Mouse (Mus musculus): ENCODE data around the gene A930002H24Rik. TPM values are rescaled to one million over a fixed set of nuclear protein-coding genes. Genes with fewer than 3 reads are reported as not detected.
"Not testable (repeated sequence)": the region's sequence is repeated elsewhere in the genome, so short reads cannot be mapped to it uniquely, and the experiment has no call there.

A930002H24Rik gene
- not detected for total RNA-seq (2021)
- long read RNA-seq, partial matches to known transcripts, result 0 of 1 reads
- long read RNA-seq, other reads (novel, unspliced or antisense), result 0 of 1 reads

GRCm38 (mm10) chr17:63863647-63864149 lies at the start of gene A930002H24Rik:
Gene A930002H24Rik, minus strand, starts transcription at chr17:63863791.
- DNase-seq (ENCODE audit: low spot score in 2 of 2), result peak; percentile 99

DNA sequence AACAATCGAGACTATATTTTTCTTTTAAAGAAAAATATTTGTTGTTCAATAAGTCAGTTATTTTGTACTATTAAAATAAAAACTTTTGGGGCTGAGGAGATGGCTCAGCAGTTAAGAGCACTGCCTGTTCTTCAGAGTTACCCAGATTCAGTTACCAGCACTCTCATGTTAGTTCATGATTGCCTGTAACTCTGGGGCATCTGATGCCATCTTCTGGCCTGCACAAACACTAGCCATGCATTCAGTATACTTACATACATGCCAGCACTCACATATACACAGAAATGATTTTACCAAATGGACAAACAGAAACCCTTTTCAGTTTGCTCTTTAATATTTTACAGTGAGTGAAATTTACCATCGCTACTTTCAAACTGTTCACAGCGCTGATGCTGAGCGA lies 45.7 kb upstream of the A930002H24Rik start:
- no peak for DNase-seq (ENCODE audit: low spot score in 2 of 2)

DNA sequence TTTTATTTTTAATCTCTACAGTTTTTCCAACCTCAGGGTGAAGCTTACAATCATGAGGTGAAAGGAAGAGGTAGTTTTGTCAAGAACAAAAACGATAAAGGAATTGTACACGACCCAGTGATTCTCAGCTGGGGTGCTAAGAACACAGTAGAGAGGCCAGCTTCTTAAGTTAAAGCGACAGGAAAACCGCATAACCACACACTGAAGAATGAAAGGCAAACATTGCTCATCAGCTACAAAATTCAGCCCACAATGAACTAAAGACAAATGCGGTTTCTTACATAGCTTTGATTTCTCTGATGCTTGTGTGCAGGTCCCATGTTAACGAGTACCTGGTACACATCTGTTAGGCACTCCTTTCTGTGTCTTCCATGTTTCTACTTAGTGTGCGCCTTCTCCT lies 33.5 kb upstream of the A930002H24Rik start:
- DNase-seq (ENCODE audit: low spot score in 2 of 2), result no peak

GRCm38 (mm10) chr17:63895829-63896228 lies 32.2 kb upstream of the A930002H24Rik start:
- no peak for DNase-seq (ENCODE audit: low spot score in 2 of 2)

DNA sequence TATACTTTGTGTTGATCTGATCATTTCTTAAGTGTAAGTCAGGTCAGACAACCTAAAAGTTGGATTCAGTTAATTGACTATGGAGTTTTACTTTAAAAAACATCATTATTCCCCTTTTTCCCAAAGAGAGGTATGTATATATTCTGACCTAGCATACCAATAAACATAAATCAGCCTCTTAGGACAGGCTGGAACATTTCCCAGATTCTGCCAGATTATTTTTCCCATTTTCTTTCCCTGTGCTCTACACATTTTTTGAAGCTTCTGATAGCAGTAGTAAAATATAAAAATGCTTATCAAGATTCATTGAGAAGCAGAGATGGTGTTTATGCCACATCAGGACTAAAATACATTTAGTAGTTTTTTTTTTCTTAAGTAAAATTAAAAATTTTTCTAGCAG lies 27.0 kb upstream of the A930002H24Rik start:
- DNase-seq (ENCODE audit: low spot score in 2 of 2), result no peak

DNA sequence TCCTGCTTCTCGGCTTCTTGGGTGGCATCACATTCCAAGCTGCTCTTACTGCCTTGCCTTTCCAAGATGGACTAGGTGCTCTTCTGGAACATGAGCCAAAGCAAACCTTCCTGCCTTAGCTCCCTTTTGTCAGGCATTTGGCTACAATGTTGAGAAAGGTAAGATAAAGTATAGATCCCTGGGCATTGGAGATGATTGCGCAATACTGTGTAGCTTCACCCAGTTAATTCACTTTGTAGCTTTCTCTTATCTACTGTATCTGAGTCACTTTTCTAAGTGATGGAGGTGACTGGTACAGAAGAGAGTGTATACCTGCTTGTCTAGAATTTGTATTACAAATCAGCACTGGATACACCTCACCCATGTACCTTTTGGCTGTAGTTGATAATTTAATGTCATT lies 23.4 kb upstream of the A930002H24Rik start:
- DNase-seq (ENCODE audit: low spot score in 2 of 2), result no peak

DNA sequence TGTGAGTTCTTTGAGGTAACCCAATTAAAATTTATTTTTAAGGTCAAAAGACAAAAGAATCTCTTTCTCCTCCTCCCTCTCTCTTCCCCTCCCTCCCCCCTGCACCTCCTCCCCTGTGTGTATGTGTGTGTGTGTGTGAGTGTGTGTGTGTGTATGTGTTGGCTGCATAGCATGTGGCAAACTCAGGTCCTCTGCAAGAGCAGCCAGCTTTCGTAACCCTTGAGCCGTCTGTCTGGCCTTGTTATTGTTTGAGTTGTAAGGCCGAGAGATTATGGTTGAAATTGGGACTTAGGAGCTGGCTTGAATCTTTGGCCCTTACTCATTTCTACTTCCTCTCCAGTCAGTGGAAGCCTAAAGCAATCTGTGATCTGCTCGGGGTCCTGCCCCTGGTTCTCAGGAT lies 16.4 kb upstream of the A930002H24Rik start:
- no peak for DNase-seq (ENCODE audit: low spot score in 2 of 2)

DNA sequence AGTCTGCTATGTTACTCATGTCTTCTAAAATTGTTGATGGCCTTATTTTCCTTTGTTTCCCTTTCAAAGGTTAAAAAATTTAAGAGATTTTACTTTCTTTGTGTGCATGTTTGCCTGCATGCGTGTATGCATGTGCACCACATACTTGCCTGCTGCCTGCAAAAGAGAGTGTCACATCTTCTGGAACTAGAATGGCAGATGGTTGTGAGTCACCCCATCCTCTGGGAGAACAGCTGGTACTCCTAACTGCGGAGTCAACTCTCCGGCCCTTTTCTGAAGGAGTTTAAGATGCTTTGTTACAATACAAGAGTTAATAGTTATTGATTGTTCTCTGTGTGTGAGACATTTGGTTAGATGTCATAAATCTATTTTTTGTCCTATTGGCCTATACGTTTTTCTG lies 15.3 kb upstream of the A930002H24Rik start:
- DNase-seq (ENCODE audit: low spot score in 2 of 2), result peak; percentile 27 to 55

DNA sequence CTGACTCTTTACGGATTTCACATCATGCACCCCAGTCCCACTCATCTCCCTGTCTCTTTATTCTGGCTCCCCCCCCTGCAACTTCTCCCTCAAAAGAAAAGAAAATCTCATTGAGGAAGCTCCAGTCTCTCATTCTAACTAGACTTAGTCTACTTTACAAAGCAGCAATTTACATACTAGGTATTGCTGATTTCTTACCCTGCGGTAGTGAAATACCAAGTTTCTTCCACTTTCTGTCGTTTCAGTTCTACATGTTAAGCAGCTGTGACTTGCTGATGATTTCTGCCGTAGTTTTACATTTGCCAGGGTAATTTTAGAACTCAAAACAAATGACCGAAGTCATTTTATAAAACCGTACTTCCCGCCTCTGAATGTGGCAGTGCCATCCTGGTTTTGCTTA lies 8.2 kb upstream of the A930002H24Rik start:
- DNase-seq (ENCODE audit: low spot score in 2 of 2), result no peak

- DNase-seq (ENCODE audit: low spot score in 2 of 2), result no peak
Observed at GRCm38 (mm10) chr17:63864171-63864571, 580 bp upstream of the A930002H24Rik start.

GRCm38 (mm10) chr17:63863012-63863630 lies 470 bp downstream of the A930002H24Rik start, which contains the start of gene Fer:
Gene Fer, plus strand, starts transcription at chr17:63863062.
- no peak for DNase-seq (ENCODE audit: low spot score in 2 of 2)

- no peak for DNase-seq (ENCODE audit: low spot score in 2 of 2)
Observed at GRCm38 (mm10) chr17:63862399-63862798, 1.2 kb downstream of the A930002H24Rik start.

DNA sequence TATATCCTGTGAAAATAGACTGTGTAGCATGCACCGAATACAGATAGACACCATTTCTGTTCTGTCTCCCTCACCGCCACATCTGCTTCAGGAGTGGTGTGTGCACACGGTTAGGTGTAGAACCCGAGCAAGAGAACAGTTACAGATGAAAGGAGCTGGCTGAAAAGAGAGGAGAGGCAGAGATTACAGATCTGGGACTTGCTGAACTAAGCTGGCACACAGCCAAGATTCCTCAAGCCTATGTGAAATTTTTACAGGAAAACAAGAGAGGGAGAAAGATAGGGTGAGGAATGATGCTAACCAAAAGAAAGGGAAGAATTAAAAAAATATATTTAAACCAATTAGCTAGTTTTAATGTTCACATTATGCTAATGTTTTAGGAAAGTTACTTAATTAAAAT lies 2.6 kb downstream of the A930002H24Rik start:
- no peak for DNase-seq (ENCODE audit: low spot score in 2 of 2)

DNA sequence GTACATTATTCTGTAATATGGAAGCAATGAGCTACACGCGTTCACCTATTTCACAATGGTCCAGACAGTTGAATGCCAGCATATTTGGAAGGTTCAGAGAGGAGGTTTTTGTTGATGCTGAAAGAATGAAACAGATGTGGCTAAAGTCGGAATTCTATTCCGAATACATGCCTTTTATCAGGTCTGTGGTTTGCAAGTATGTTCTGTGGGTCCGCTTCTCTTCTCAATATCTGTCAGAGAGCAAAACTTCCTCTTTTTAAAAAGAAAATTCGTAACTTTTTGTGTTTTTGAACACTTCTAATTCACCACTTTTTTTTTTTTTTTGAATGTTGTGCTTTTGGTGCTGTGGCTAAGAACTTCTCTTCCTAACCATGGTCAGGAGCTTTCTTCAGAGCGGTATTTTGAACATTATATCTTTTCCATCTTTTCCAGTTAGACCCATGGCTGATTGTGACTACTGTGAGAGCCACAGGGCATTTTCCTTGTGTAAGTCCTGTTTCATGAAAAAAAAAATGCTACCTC lies 6.5 kb downstream of the A930002H24Rik start:
- no peak for DNase-seq (ENCODE audit: low spot score in 2 of 2)

DNA sequence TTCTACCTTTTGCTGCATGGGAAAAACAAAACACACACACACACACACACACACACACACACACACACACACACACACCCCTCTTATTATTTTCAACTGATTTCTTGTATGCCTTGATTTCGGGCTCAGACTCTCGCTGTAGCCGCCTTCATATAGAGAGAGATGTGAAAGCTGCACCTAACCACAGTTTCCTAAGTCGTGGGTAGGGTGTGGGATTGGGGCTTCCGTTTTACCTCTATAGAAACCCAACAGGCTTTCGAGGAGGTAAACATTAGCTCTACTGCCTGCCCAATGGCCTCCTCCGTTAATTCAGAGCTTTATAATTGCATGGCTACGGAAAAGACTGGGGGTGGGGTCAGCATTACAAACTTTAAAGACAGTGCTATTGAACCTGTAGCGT lies 13.6 kb downstream of the A930002H24Rik start:
- no peak for DNase-seq (ENCODE audit: low spot score in 2 of 2)

DNA sequence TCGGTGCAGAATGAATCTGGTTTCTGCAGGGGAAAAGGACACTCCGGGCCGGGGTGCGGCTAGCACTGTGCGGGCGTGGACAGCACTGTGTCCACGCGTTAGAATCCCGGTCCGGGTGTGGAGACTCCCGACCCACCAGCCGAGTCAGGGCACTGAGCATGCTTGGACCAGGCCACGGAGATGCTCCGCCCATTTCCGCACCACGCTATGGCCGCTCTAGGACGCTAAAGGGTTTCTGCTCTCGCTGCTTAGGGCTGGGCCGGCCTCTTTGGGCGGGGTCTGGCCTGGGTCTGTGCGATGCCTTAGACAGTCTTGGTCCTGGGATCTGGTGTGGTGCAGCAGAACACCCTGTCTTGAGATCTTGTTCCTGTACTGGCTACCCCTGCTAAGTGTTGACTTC lies 14.0 kb downstream of the A930002H24Rik start:
- DNase-seq (ENCODE audit: low spot score in 2 of 2), result peak; percentile 77 to 86

- DNase-seq (ENCODE audit: low spot score in 2 of 2), result no peak
Observed at GRCm38 (mm10) chr17:63849151-63849550, 14.4 kb downstream of the A930002H24Rik start.

- DNase-seq (ENCODE audit: low spot score in 2 of 2), result not testable (repeated sequence)
Observed at GRCm38 (mm10) chr17:63845766-63846165, 17.8 kb downstream of the A930002H24Rik start.

- DNase-seq (ENCODE audit: low spot score in 2 of 2), result no peak
Observed at GRCm38 (mm10) chr17:63844936-63845335, 18.7 kb downstream of the A930002H24Rik start.

DNA sequence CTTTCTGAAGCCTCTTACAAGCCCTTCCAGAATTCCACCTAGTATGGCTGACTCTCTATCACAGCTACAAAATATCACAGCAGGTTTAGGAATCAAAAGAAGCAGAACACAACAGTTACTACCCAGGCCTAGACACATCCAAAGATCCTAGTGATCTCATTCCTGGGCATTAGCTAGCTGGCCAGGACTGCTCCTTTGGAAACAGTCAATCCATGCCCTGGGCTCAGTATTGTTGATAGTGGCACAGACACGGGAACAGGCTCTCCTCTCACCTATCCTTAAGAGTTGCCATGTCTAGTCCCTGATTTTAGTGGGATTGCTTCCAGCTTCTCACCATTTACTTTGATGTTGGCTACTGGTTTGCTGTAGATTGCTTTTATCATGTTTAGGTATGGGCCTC lies 21.4 kb downstream of the A930002H24Rik start:
- DNase-seq (ENCODE audit: low spot score in 2 of 2), result no peak

DNA sequence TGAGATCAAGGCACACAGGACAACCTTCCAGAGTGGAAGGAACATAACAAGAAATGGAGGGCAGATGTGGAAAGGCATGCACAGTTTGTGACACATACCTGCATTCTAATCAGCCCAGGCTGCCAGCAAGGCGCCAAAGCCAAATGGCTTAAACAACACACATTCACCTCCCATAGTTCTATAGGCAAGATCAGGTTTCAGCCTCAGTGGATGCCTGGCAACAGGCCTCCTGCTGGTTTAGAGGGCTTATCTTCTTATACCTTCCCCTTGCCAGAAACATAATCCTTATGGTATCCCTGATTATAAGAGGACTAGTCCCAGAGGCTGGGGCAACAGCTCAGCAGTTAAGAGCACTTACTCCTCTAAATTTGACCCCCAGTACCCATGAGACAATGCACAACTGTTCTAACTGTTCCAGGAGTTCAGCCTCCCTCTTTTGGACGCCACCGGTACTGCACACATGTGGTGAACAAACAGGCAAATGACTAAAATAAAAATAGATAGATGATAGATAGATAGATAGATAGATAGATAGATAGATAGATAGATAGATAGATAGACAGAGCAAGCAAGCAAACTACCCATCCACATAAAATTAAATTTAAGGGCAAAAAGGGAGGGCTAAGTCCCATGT lies 23.8 kb downstream of the A930002H24Rik start:
- no peak for DNase-seq (ENCODE audit: low spot score in 2 of 2)

DNA sequence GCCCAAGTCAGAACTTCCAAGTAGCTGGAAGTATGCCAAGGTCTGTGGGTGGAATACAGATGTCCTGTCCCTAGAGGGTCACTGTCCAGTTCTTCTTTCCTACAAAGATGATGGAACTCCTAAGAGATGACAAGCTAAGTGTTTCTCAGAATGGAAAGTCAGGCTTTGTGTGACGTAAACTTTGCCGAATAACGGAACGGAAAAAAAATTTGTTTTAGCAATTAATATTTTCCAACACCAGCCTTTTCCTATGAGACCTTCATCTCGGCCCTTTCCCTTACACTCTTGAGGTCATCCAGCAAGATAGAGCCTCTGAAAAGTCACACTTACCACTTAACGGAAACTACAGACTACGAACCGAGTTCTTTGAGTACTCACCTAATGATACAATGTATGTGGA lies 25.4 kb downstream of the A930002H24Rik start:
- DNase-seq (ENCODE audit: low spot score in 2 of 2), result no peak
